Mouse (Mus musculus) C2C12 (cell line): Measurements from ENCODE around the gene Nrp2. TPM values are rescaled to one million over a fixed set of nuclear protein-coding genes. Genes with fewer than 3 reads are reported as not detected.

Experiments used
- H3K27me3 ChIP-seq: one replicate; pipeline ENCODE4 v1.6.1; 2011; ENCODE audit not compliant: control insufficient read depth, insufficient read depth, insufficient read length
- H3K36me3 ChIP-seq: one replicate; pipeline ENCODE4 v1.6.1; 2011; ENCODE audit not compliant: control insufficient read depth, insufficient read depth
- H3K4me3 ChIP-seq: one replicate; pipeline ENCODE4 v1.5.1; 2011; ENCODE audit warnings: mild to moderate bottlenecking, control low read depth; ENCODE audit not compliant: poor library complexity, insufficient read depth, severe bottlenecking
- H3K79me2 ChIP-seq: one replicate; pipeline ENCODE4 v1.6.1; 2011; ENCODE audit not compliant: control insufficient read depth, insufficient read depth
- H3K79me3 ChIP-seq: one replicate; pipeline ENCODE4 v1.6.1; 2011; ENCODE audit warnings: low read depth, control low read depth
- H3ac ChIP-seq: one replicate; pipeline ENCODE3; 2011; ENCODE audit warnings: low read depth; ENCODE audit not compliant: control insufficient read depth, insufficient read length
- CEBPB ChIP-seq: IDR thresholded peaks from one replicate; pipeline ENCODE4 v1.6.1; 2011; ENCODE audit warnings: low read depth, mild to moderate bottlenecking, control low read depth, moderate library complexity
- CTCF ChIP-seq: IDR thresholded peaks from one replicate; pipeline ENCODE4 v1.5.1; 2011; ENCODE audit not compliant: control insufficient read depth, insufficient read depth, insufficient read length
- FOSL1 ChIP-seq: IDR thresholded peaks from one replicate; pipeline ENCODE4 v1.8.0; 2011; ENCODE audit warnings: mild to moderate bottlenecking, low read length; ENCODE audit not compliant: poor library complexity, insufficient read depth, severe bottlenecking
- MAX ChIP-seq: IDR thresholded peaks from one replicate; pipeline ENCODE4 v1.6.1; 2011; ENCODE audit warnings: mild to moderate bottlenecking, control low read depth
- MYOD1 ChIP-seq: IDR thresholded peaks from one replicate; pipeline ENCODE4 v1.6.1; 2011; ENCODE audit warnings: low read depth; ENCODE audit not compliant: control insufficient read depth, insufficient read length
- MYOG ChIP-seq: IDR thresholded peaks from one replicate; pipeline ENCODE4 v1.6.1; 2011; ENCODE audit not compliant: control insufficient read depth, insufficient read length; ENCODE audit errors: extremely low read depth
- USF1 ChIP-seq: IDR thresholded peaks from one replicate; pipeline ENCODE4 v1.6.1; 2011; ENCODE audit warnings: low read depth, mild to moderate bottlenecking, control low read depth, moderate library complexity
- polyA plus RNA-seq: library from polyadenylated mRNA; unstranded; fragments of >200 nt; fragmentation: generic; extraction: Trizol; gene quantifications from one replicate; pipeline ENCODE4 v1.2.1, GENCODE M21; 2012; ENCODE audit warnings: missing spikeins

Gene Nrp2
- polyA plus RNA-seq, 1 experiment, result 16.8 TPM

DNA sequence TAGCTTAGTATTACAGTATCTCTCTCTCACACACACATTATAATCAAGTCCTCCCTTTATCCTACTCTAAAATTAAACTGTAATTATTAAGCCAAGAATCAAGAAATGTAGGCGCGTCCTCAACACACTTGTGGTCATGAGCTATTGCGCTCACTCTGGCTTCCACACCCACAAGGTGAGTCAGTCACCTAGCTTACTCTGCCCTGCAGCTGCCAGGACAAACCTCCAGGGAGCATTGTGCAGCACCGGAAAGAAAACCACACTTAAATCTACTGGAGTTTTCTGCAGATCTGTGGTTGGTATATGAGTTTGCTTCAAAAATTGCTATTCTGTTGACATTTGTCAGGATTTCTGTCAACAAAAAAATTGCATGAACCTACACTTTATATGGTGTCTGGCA lies 140.1 kb downstream of the Nrp2 start:
- Histone ChIP-seq H3K4me3 (no peak overlapping the region), H3ac (no peak overlapping the region), H3K36me3 (no peaks in the 10 kb centered on the region), H3K27me3 (no peaks in the 10 kb centered on the region), H3K79me3 (no peaks in the 10 kb centered on the region), H3K79me2 (no peaks in the 10 kb centered on the region)
- TF ChIP-seq USF1 (no peak), MYOG (no peak), MAX (no peak), FOSL1 (no peak), MYOD1 (no peak), CTCF (no peak), CEBPB (no peak)

GRCm38 (mm10) chr1:62850990-62851940 lies 148.2 kb downstream of the Nrp2 start:
- H3K79me3 ChIP-seq, result no peaks in the 10 kb centered on the region
- no peak overlapping the region for H3K4me3 ChIP-seq
- H3ac ChIP-seq, result no peak overlapping the region
- TF ChIP-seq MYOD1 (no peak), FOSL1 (no peak), CTCF (no peak), MYOG (no peak), MAX (no peak), CEBPB (no peak), USF1 (no peak)
- no peaks in the 10 kb centered on the region for H3K27me3 ChIP-seq
- H3K79me2 ChIP-seq, result no peaks in the 10 kb centered on the region
- H3K36me3 ChIP-seq, result no peaks in the 10 kb centered on the region

DNA sequence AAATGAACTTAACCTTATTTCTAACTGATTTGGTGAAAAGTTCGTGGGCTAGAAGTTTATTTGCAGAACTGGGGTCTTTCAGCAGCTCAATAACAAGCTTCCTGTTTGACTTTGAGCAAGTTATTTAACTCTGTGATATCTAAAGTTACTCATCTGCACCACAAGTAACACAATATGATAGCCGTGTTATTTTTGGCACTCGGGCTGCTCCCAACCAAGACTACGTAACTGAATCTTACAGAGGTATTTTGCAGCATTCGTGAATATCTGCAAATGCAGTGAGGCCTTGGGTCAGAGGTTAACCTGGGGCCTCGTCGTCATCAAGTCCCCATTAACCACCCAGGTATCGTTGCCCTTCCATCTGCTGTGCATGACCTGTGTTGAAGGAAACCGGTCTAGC lies 150.3 kb downstream of the Nrp2 start:
- TF ChIP-seq MYOG (no peak), MYOD1 (no peak), CTCF (no peak), USF1 (no peak)
- Histone ChIP-seq H3K27me3 (no peaks in the 10 kb centered on the region), H3K4me3 (no peak overlapping the region), H3K79me3 (no peaks in the 10 kb centered on the region), H3K36me3 (no peaks in the 10 kb centered on the region), H3ac (no peak overlapping the region), H3K79me2 (no peaks in the 10 kb centered on the region)

- TF ChIP-seq USF1, result no peak
- no peak for TF ChIP-seq MYOD1
- no peak for TF ChIP-seq MAX
- no peak for TF ChIP-seq FOSL1
- no peak for TF ChIP-seq CEBPB
- no peak for TF ChIP-seq CTCF
- no peak for TF ChIP-seq MYOG
- Histone ChIP-seq H3K36me3 (no peaks in the 10 kb centered on the region), H3K27me3 (no peaks in the 10 kb centered on the region), H3K79me2 (no peaks in the 10 kb centered on the region), H3K79me3 (no peaks in the 10 kb centered on the region), H3ac (no peak overlapping the region), H3K4me3 (no peak overlapping the region)
Measured at GRCm38 (mm10) chr1:62853996-62854395, 150.9 kb downstream of the Nrp2 start.

DNA sequence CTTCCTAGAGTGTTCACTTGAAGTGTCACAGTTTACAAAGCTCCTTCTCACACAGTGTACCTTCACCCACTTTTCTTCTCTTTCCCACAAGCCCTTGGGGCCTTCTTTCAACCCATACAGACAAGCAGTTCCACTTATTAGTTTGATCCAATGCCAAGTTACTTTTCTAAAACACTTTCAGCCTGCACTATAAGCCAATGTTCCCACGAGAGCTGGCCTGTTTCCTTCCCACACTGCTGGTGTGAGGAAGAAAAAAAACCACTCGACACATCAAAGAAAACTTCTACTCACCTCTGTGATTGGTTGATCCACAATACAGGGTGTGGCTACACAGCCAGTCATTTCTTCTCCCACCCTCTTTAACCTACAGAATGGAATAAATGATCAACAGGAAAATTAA lies 156.0 kb downstream of the Nrp2 start:
- TF ChIP-seq CTCF (no peak), MYOG (no peak), CEBPB (no peak), MYOD1 (no peak), USF1 (no peak), MAX (no peak), FOSL1 (no peak)
- H3K27me3 ChIP-seq, result no peaks in the 10 kb centered on the region
- H3K79me3 ChIP-seq, result no peaks in the 10 kb centered on the region
- no peak overlapping the region for H3ac ChIP-seq
- no peaks in the 10 kb centered on the region for H3K36me3 ChIP-seq
- no peak overlapping the region for H3K4me3 ChIP-seq
- H3K79me2 ChIP-seq, result no peaks in the 10 kb centered on the region
